Mouse (Mus musculus) left cerebral cortex, adult 2 months (tissue): ENCODE results near the gene Fam185a. TPM values are rescaled to one million over a fixed set of nuclear protein-coding genes. Genes with fewer than 3 reads are reported as not detected.

Source experiments
- DNase-seq, 2 experiments: peaks; one replicate each; pipeline ENCODE4 v3.0.0; 2021 to 2022; ENCODE audit warnings: low spot score in 2 of 2, mixed read lengths in 1 of 2; ENCODE audit errors: extremely low spot score in 1 of 2
- H3K27ac ChIP-seq: fragments of 200-600 bp; 2 replicates; pipeline ENCODE4 v1.8.1; 2022
- H3K4me3 ChIP-seq: fragments of 200-600 bp; 2 replicates; pipeline ENCODE4 v1.8.1; 2022
- CTCF ChIP-seq: fragments of 200-600 bp; IDR thresholded peaks from 2 replicates; pipeline ENCODE4 v1.8.1; 2022; ENCODE audit warnings: antibody characterized with exemption, mild to moderate bottlenecking, moderate library complexity
- intact Hi-C: fragments of 180-260 bp; cut with DNase I; formaldehyde crosslinking; loops from one replicate; pipeline ENCODE4 v1.15.1; 2025
- total RNA-seq, 2 experiments: library from RNA; stranded (reverse); gene quantifications; 2 replicates each; pipeline ENCODE4 v1.2.3; 2021

Gene Fam185a
- total RNA-seq, 2 experiments from 2014 or later, result 14.4 to 15.7 TPM

DNA sequence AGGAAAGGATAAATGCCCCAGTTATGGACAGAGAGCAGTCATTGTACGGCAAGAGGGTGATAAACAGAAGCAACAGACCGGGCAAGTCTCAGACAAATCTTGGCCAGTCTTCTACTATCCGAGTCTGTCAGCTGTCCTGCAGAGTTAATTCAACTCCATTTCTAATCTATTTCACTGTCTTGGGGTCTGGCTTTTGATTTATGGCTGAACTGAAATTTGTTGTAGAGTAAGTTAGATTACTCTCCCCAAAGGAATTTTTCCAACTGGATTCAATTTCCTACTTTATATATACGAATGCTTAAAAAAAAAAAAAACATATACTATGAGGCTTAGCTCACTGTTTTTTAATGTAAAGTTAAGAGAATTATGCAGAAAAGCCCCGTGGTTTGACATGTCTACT lies 62.0 kb downstream of the Fam185a start:
- no peak for DNase-seq
- intact Hi-C loops, result no loop called here

DNA sequence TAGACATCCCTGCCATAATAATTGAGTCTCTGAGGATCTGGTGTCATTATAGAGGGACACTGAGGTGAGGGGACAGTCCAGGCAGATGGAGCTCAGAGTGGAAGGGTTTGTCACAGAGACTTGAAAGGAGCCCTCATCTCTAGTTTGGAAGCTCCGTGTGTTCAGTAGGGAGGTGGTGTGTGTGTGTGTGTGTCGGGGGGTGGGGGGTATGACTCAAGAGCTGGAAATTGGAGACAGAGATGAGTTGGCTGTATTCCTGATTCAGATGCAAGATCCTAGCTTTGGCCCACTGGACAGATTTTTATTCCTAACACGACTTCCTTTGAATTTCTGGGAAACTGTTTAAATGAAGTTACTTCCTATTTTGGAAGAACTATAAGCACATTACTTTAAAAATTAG lies 62.5 kb downstream of the Fam185a start:
- Histone ChIP-seq H3K4me3 (no peak overlapping the region), H3K27ac (no peak overlapping the region)
- intact Hi-C loops, result no loop called here
- no peak for DNase-seq
- no peak for TF ChIP-seq CTCF

More for the DNA sequence above, 62.0 kb downstream of the Fam185a start:
- Histone ChIP-seq H3K27ac (no peak overlapping the region), H3K4me3 (no peak overlapping the region)
- TF ChIP-seq CTCF, result no peak

DNA sequence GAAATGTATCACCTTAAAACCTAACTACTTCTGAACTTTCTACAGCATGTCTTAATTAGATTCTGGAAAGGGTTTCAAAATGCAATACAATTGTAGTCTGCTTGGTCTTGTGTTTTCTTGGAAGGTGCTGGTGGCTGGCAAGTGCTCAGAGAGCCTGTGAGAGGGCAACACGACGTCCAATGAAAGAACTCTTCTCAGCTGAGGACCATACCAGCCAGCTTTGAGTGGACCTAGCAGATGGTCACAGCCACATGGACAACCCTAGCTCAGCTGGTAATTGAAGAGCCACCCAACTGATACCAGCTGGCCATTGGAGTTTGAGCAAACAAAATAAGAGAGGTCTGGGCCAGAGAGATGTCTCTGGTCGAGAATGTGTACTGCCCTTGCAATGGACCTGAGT lies 63.0 kb downstream of the Fam185a start:
- DNase-seq, result no peak
- no peak overlapping the region for H3K4me3 ChIP-seq
- no peak overlapping the region; the same call in 1 of the 2 replicates for H3K27ac ChIP-seq
- no peak for TF ChIP-seq CTCF
- intact Hi-C loops, result no loop called here

DNA sequence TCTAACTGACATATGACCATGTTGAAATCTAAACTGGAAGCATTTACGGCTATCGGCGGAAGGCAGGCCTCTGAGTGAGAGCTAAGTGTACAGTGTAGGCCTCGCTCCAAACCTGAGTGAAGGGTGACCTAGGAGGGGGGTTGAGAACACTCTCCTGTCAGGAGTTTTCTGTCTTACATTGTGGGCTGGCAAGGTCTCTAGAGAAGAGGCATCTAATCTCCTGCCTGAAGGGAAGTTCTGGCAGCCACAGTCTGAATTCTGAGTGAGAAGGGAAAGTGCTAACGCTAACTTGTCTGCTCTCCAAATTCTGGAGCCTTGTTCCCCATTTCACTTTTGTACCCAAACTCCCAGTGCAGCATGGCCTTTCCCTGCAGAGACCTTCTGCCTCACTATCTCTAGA lies 63.7 kb downstream of the Fam185a start:
- no peak for TF ChIP-seq CTCF

DNA sequence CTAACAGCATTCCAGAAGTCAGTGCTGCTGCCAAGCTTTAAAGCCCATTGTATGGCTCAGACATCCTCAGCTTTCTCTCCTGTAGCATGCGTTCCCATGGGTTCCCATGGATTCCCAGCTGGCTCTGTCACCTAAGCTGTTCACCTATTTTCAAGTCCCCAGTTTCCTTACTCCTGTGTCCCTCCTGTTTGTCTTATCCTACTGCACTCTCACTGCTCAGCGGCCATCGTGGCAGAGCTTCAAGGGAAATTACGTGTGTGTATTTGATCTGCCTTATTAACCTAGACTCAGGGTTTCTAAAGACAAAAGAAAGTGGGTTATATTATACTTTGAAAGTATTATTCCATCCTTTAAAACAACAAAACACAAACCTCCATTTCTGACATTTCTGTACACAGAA lies 64.4 kb downstream of the Fam185a start:
- no peak for DNase-seq
- Histone ChIP-seq H3K27ac (peak overlapping the region; percentile 21; the same call in 1 of the 2 replicates), H3K4me3 (no peak overlapping the region)
- TF ChIP-seq CTCF, result no peak
- intact Hi-C loops, result no loop called here

More for the DNA sequence above, 63.7 kb downstream of the Fam185a start:
- DNase-seq, result no peak
- Histone ChIP-seq H3K4me3 (no peak overlapping the region), H3K27ac (no peak overlapping the region)
- intact Hi-C loops, result no loop called here

DNA sequence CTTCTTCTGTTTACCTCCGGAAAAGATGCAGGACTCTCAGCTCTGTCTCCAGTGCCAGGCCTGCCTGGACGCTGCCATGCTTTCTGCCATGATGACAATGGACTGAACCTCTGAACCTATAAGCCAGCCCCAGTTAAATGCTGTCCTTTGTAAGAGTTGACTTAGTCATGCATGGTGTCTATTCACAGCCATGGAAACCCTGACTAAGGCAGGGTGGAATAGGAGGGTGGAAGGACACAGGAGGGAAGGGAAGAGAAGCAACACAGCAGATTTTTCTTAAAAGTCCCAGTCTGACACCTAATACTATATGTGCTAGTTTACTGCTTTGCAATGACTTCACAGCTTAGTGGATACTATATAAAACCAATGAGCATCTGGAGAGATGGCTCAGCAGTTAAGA lies 66.7 kb downstream of the Fam185a start:
- intact Hi-C loops, result no loop called here
- DNase-seq, result no peak
- no peak for TF ChIP-seq CTCF
- Histone ChIP-seq H3K4me3 (no peak overlapping the region), H3K27ac (no peak overlapping the region)

DNA sequence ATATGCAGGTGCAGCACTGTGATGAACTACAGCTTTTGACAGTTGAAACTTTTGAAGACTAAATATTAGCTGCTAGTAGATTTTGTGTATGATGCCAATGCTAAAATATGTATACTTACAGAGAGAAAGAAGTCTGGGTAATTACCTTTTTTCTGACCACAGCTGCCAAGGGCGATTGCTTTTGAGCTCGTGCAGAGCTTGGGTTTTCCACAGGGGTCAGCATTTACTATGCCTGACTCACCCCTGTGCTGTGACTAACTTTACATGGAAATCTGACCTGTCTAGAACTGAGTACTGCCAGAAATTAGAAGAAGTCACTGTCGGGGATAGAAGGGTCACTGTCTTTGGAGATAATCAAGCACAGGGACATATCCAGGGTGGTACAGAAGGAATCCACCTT lies 67.5 kb downstream of the Fam185a start:
- no peak for DNase-seq
- no peak overlapping the region for H3K27ac ChIP-seq
- intact Hi-C loops, result no loop called here
- no peak overlapping the region for H3K4me3 ChIP-seq
- no peak for TF ChIP-seq CTCF

DNA sequence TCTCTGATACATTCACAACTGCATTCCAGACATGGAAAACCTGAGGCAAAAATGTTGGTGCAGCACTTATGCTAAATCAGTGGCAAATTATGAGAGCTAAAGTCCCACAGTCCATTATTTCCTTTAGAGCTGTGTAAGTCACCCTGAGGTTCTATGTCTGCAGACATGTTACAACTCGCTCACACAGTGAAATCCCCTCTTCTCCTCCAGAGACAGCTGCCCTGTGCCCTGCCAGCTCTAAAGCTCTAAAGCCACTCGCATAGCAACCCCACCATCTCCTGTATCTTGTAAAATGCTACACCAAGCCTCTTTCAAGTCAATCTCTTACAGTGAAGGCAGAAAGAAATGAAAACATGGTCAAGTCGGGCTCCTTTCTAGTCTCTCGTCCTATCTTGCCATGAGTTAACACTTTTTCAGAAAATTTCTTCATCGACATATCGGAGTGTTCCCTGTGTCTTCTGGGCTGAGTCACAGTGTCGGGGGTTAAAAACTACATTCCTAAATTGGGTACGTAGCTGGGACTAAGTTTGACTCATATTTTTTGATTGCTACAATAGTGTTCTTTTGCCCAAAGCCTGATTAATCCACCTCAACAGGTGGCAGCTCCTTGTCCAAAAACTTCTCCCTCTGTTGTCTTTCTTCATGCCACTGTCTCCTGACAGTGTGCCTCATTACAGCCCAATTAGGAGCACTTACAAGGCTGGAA lies 68.7 kb downstream of the Fam185a start:
- TF ChIP-seq CTCF, result no peak
- no peak for DNase-seq
- no peak overlapping the region for H3K27ac ChIP-seq
- intact Hi-C loops, result no loop called here
- no peak overlapping the region for H3K4me3 ChIP-seq

DNA sequence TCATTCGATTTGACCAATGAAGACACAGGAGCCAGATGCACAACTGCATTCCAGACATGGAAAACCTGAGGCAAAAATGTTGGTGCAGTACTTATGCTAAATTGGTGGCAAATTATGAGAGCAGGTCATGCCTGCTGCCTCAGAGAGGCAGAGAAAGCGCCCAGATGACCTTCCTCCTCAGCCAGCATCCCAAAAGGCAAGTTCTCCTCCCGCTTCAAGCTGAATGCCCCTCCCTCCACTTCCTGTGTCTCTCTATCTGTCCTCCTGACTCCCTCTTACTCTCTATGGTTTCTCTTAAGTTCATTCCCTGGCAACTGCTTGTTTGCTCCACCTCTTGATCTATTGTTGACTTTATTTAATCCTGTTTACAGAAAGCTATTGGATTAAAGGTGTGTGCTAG lies 70.0 kb downstream of the Fam185a start:
- no peak for TF ChIP-seq CTCF
- H3K4me3 ChIP-seq, result no peak overlapping the region
- DNase-seq, result no peak
- no peak overlapping the region for H3K27ac ChIP-seq
- intact Hi-C loops, result no loop called here

DNA sequence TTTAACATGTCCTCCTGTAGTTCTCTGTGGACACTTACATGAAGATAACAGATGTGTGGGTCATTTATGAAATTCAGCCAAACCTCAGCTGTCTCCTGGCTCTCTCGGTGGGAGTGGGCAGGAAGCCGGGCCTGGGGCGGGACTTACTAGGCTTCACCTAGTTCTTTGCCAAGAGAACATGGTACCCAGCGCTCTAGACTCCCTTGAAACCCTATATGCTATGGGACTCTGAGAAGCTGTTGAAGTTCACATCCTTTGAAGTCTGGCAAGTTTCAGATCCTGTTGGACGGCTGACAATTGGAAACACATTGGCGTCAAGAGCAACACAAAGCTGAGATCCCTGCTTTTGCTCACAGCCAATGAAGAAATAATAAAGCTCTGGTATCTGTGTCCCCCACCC lies 71.6 kb downstream of the Fam185a start:
- Histone ChIP-seq H3K27ac (no peak overlapping the region), H3K4me3 (no peak overlapping the region)
- TF ChIP-seq CTCF, result no peak
- intact Hi-C loops, result no loop called here
- no peak for DNase-seq

DNA sequence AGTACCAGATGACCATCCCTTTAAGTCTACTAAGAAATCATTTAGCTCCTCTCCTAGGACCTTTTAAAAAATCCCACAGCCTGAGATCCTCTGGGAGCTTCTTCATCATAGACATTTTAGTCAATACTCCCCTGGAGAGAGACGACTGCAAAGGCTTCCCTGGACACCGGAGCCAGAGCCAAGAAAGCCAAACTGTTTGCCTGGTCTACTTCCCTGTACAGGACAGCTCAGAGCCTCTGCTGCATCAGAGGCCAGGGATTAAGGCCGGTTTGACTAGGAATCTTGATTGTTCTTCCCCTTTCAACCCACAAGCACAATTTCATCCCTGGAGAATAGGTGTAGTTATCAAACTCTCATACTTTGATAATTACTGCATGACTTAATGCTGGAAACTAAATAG lies 72.1 kb downstream of the Fam185a start:
- TF ChIP-seq CTCF, result no peak
- no peak overlapping the region for H3K27ac ChIP-seq
- intact Hi-C loops, result no loop called here
- no peak for DNase-seq
- H3K4me3 ChIP-seq, result no peak overlapping the region

DNA sequence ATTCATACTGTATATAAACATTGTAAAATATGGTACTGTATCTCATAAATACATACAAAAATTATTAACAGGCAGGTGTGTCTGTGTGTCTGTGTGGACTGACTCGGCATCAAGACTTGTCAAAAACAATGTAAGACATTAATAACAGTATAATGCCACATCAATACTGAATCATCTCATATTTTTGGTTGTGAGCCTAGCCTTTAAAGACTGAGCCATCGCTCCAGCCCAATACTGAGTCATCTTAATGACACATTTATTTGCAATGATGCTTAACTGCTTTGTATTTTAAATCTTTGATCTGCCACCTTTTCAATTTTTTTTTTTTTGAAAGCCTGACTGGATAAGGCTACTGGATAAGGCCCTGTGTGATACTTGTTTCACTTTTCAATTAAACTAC lies 73.7 kb downstream of the Fam185a start:
- TF ChIP-seq CTCF, result no peak
- H3K27ac ChIP-seq, result no peak overlapping the region
- no peak for DNase-seq
- intact Hi-C loops, result no loop called here
- no peak overlapping the region for H3K4me3 ChIP-seq

DNA sequence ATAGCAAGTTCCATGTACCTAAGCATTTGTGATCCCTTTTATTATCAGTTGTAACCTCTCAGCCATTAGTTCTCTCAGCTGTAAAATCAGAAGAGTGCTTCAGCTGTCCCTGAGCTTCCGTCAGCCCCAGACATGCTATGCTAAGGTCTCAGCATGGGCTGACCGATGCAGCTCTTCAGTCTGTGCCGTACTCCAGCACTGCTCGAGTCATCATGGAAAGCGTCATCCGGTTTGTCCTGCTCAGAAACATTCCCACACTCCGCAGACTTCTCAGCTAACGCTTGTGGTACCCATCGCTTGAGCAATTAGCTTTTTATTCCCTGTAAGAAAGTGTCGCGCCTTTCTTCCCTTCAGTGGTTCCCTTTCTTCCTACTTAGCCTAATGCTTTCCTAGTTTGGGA lies 74.2 kb downstream of the Fam185a start:
- no peak for TF ChIP-seq CTCF
- Histone ChIP-seq H3K27ac (no peak overlapping the region), H3K4me3 (no peak overlapping the region)
- intact Hi-C loops, result no loop called here
- DNase-seq, result no peak
